Mouse (Mus musculus): Measurements from ENCODE around the gene Serinc1. TPM values are rescaled to one million over a fixed set of nuclear protein-coding genes. Genes with fewer than 3 reads are reported as not detected.
"Not testable (repeated sequence)": the region's sequence is repeated elsewhere in the genome, so short reads cannot be mapped to it uniquely, and the experiment has no call there.

Gene Serinc1
- 265 and 276 TPM in 2 replicates for total RNA-seq (2021)
- long read RNA-seq, experiment 1, transcript Serinc1-201 (9 exons, 2,880 nt) = major isoform, 279 of 297 reads
- long read RNA-seq, experiment 1, partial matches to known transcripts = 7 of 297 reads
- long read RNA-seq, experiment 1, other reads (novel, unspliced or antisense) = 11 of 297 reads
- long read RNA-seq, experiment 2, transcript Serinc1-201 (9 exons, 2,880 nt) = major isoform, 174 of 191 reads
- long read RNA-seq, experiment 2, partial matches to known transcripts = 16 of 191 reads
- long read RNA-seq, experiment 2, other reads (novel, unspliced or antisense) = 1 of 191 reads

- DNase-seq = peak; percentile 96
Observed at GRCm38 (mm10) chr10:57532218-57533101, at the start of gene Serinc1. Serinc1 (minus strand) TSS chr10:57532530.

DNA sequence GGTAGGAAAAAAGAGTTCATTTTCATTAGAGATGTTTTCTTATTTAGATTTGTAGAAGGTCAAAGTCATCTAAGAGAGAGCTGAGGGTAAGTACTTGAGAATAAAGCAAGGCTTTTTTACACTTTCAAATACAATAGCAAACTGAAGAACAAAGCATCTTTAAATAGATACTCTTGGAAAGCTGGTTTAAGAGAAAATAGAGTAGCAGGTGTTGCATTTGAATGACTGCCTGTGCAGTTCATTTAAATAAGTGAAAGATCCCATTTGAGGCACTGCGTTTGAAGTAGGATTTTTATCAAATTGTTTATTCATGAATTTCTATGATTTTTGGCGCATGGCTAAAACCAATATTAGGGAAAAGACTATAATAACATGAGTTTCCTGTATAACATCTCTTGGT is 44.4 kb upstream of the Serinc1 start:
- DNase-seq = no peak

GRCm38 (mm10) chr10:57572130-57572529 is 39.8 kb upstream of the Serinc1 start:
- DNase-seq = no peak

DNA sequence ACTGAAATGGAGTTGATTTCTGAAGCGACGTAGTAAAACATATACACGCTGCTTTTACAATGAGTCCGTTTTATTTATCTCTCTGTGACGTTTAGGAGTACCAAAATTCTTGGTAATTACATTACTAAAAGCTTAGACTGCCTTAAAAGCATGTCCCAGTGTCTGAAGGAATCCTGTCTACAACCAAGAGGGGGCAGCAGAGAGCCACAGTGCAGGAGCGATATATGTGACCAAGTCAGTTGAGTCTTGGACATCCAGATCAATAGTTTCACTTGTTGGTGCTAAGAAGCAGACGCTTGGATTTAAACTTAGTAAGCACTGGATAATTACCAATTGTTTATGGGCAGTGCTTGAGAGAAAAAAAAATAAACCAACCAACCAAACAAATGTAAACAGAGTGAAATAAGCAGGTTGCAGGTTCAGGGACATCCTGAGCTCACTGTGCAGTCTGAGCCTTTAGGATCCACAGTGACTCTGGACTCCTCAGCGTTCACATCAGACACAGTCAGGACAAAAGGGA is 38.9 kb upstream of the Serinc1 start:
- peak; percentile 77 for DNase-seq

- no peak for DNase-seq
Observed at GRCm38 (mm10) chr10:57569023-57569931, 36.9 kb upstream of the Serinc1 start.

DNA sequence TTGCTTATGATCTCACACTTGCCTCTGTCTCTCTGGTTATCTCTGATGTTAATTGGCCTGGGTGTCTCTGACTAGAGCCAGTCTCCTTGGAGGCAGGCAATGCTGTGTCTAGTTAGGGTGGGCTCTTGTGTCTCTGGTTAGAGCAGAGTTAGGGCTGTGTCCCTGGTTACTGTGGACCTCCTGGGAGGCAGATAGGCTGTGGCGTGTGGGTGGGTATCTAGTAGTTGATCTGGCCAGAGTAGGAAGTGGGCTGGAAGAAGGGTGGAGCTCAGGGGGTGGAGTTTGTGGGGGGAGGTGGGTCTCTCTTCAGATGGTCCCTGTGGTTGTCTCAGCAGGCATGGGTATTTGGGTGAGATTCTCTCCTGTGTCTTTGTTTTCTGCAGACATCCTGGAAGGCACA is 33.9 kb upstream of the Serinc1 start:
- DNase-seq = no peak

GRCm38 (mm10) chr10:57557597-57557996 is 25.3 kb upstream of the Serinc1 start:
- DNase-seq = no peak

DNA sequence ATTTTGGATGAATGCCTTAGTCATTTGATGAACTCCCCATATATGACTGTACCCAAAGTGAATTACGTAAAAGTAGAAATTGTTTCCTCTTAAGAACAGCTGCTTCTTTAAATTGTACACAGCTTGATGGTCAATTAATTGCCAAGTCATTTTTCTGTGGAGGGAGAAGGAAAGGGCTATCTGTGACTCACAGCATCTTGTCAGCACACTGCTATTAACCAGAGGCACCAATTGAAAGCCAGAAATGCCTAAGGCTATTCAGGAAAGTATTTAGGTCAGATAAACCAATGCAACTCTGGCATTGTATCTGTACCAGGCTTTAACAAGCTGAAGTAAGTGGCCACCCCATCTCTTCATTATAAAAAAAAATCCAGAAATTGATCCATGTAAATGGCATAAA is 21.4 kb upstream of the Serinc1 start:
- DNase-seq = no peak

DNA sequence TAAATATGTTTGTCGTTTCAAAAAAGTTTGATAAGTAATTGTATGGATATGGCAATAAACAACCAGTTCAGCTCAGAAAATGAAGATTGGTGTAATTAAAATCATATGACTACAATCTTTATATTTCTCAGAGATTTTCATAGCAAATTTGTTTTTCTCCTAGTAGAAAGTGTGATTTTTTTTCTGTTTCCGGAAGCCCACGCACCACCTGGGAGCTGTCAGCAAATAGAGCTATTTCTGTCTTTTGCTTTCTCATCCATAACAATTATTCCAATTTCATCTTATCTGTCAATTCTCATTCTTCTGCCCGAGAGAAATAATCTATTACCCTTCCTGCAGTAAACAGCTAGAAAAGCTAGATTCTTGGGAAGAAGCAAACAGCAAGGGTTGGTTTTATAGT is 17.3 kb upstream of the Serinc1 start:
- DNase-seq = no peak

GRCm38 (mm10) chr10:57543890-57544289 is 11.6 kb upstream of the Serinc1 start:
- not testable (repeated sequence) for DNase-seq

DNA sequence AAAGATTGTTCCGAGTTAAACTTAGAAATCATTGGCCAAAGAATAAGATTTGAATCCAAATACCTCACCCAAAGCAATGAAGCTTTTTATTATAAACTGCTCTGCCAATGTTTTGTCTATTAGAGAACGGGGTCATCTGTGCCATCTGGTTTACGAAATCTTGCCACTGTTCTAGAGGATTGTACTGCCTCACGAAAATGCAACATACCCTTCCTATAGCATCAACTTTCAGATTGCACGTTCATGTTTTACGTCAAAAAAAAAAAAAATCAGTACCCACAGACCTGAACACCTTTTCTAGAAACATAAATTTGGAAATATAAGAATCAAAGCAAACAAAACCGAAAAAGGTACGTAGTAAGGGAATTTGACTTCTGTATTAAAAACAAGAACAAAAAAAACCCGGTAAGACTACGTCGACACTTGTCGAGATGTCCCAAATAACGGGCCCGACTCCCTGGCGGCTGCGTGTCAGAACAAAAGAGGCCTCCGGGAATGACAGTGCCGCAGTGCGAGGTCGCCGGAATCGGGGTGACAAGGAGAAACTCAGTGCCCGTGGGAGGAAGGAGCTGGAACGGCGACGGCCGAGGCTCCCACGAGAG is 613 bp downstream of the Serinc1 start:
- no peak for DNase-seq

- DNase-seq = no peak
Observed at GRCm38 (mm10) chr10:57531076-57531475, 1.3 kb downstream of the Serinc1 start.

GRCm38 (mm10) chr10:57526469-57526868 is 5.9 kb downstream of the Serinc1 start:
- DNase-seq = no peak

DNA sequence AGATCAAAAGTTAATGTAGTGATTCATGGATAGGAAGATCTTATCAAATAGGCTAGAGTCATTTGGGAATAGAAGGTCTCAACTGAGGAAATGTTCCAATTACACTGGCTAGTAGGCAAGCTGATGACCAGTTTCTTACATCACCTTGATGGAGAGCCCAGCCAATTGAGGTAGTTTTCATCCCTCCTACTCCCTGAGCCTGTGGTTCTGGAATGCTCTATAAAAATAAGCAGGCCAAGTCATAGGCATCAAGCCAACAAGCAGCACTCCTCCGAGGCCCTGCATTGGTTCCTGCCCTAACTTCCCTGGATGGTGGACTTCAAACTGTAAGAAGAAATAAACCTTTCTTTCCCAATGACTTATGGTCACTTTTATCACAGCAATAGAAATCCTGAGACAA is 17.1 kb downstream of the Serinc1 start:
- peak; percentile 12 for DNase-seq

DNA sequence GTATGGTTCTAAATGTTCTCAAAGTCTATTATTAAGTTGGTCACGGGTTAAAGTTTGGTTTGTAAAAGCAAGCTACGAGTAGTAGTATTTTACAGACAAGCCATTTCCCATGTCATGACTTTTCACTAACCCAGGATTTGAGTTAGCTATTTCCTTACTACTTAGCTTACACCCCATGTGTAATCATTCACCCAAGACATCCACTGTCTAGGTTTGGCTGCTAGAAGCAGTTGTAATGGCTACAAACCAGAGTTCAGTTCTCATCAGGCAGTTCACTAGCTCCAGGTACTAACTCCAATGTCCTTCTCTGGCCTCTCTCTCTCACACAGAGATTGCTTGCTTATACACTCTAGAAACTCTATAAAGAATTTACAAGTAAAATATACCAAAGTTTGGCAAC is 17.7 kb downstream of the Serinc1 start:
- no peak for DNase-seq

GRCm38 (mm10) chr10:57499414-57500156 is 32.7 kb downstream of the Serinc1 start:
- no peak for DNase-seq

DNA sequence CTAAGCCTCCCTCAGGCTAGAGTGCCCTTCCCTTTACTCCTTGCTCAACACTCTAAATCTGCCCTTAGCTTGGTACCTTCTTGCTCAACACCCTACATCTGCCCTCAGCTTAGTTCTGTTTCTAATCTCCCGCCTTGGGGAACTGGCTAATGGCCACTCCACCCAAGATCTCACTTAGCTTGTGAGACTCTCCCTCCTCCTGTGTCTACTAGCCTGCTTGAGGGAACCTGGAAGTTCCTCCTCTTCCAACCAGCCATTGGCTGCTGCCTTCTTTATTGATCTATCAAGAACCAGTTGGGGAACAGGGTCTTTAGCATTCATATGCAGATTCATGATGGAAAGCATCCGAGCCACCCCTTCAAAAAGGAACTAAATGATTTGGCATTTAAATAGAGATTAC is 40.3 kb downstream of the Serinc1 start:
- peak; percentile 8 for DNase-seq

DNA sequence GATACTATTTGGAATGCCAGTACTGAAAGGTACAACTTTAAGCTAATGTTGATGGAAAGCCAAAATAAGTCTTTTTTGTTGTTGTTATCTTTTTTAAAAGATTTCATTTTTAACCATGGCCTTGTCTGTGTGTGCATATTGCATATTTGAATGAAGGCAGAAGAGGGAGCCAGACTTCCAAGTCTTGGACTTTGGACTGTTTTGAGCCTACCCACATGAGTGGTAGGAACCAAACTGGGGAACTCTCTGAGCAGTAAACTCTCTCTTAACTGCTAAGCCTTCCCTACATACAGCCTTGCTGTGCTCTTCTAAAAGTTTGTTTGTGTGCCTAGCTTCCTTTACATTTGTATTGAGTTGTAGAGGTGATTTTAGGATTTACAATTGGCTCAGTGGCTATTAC is 43.7 kb downstream of the Serinc1 start:
- no peak for DNase-seq

GRCm38 (mm10) chr10:57487201-57487600 is 45.1 kb downstream of the Serinc1 start:
- DNase-seq = no peak

- peak; percentile 89 for DNase-seq
Observed at GRCm38 (mm10) chr10:57486542-57487071, 45.7 kb downstream of the Serinc1 start.
